Mouse (Mus musculus) adipose tissue, adult 10 weeks (tissue): ENCODE results near the gene Gpr183. TPM values are rescaled to one million over a fixed set of nuclear protein-coding genes. Genes with fewer than 3 reads are reported as not detected.

Experiments used
- polyA plus RNA-seq: library from polyadenylated mRNA; stranded (reverse); fragments of 350-450 nt; fragmentation: Illumina TruSeq; extraction: RNeasy Lipid Tissue Mini Kit (QIAGEN cat#74804); gene quantifications from one replicate; pipeline ENCODE4 v1.2.3, GENCODE M21; 2014; ENCODE audit warnings: low read depth, low replicate concordance

Gpr183 gene
- polyA plus RNA-seq: 0.94 TPM

GRCm38 (mm10) chr14:121964990-121965389 is at the start of gene Gpr183:
Gene Gpr183, minus strand, starts transcription at chr14:121965195.

DNA sequence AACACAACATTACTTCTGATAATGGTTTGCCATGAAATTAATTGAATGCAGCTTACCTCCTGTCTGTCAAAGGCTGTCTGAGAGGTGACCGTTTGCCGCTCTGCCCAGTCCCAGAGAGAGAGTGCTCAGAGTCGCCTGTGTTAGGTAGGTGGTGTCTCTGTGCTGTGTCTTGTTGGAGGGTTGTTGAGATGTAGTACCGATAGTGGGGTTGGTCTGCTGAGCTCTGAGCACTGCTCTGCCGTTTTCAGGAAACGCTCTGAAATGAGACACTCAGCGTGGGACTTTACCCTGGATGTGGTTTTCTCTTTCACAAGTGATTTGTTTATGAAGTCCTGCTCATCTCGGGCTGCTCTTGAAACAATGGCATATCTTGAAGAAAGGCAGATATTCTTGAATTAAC is 49.4 kb downstream of the Gpr183 start, which contains the start of gene Gpr18:
Gene Gpr18, minus strand, starts transcription at position 161 of the 400 bp plus-strand sequence.

Other genes with a start within 250 kb of the Gpr183 start
- 43.5 TPM for gene Dock9, start 167.4 kb downstream of the Gpr183 start, polyA plus RNA-seq
- 36.0 TPM for gene Ubac2, start 86.6 kb downstream of the Gpr183 start, polyA plus RNA-seq
- gene Gpr18, start 49.4 kb downstream of the Gpr183 start, polyA plus RNA-seq: 0.20 TPM
- gene Timm8a2, start 69.5 kb upstream of the Gpr183 start, polyA plus RNA-seq: 0.48 TPM
- gene Tm9sf2, start 141.8 kb upstream of the Gpr183 start, polyA plus RNA-seq: 139 TPM
- gene Clybl, start 216.5 kb upstream of the Gpr183 start, polyA plus RNA-seq: 46.4 TPM